8 mouse cellular contexts compared by ENCODE assay signal in genomic region chr17:35236390-35236746, GRCm38 (mm10). TPM values are rescaled to one million over a fixed set of nuclear protein-coding genes. Genes with fewer than 3 reads are reported as not detected.
A peak's percentile ranks its signal among the peaks of the same experiment; 100 is the strongest.
DNase-seq lines count a peak whose midpoint lies in the region; ATAC-seq and TF ChIP-seq lines count a peak whose summit lies in the region.

No protein-coding gene starts in this region.

- no peak overlapping the region for H3K27ac ChIP-seq in embryonic fibroblast, embryonic 13.5 days (ENCODE audit: insufficient read depth, low read length)
- peak overlapping the region; percentile 97 for H3K27ac ChIP-seq in heart, embryonic 10.5 days
- peak overlapping the region; percentile 97 for H3K27ac ChIP-seq in kidney, embryonic 14.5 days (ENCODE audit: low read depth, low read length)
- peak overlapping the region; percentile 94; the same call in 1 of the 2 replicates for H3K27ac ChIP-seq in limb, embryonic 14.5 days (replicated peaks; ENCODE audit: low read depth, low read length)
- H3K27ac ChIP-seq in midbrain, embryonic 16.5 days (ENCODE audit: low read length): peak overlapping the region; percentile 95
- H3K27ac ChIP-seq in spleen, adult 2 months (ENCODE audit: insufficient read depth, low read length): peak overlapping the region; percentile 97

- WGBS in heart, embryonic 10.5 days: under 1% methylated on average over 18 of the region's 18 CpGs
- 2% methylated on average over 18 of the region's 18 CpGs for WGBS in kidney, embryonic 14.5 days
- under 1% methylated on average over 18 of the region's 18 CpGs for WGBS in limb, embryonic 14.5 days
- WGBS in midbrain, embryonic 16.5 days: under 1% methylated on average over 18 of the region's 18 CpGs
- WGBS in spleen, adult 2 months: 3% methylated on average over 18 of the region's 18 CpGs

- H3K36me3 ChIP-seq in heart, embryonic 10.5 days: peaks cover 12% of the 10 kb centered on the region; the same call in 1 of the 2 replicates
- peaks cover under 1% of the 10 kb centered on the region; the same call in 1 of the 2 replicates for H3K36me3 ChIP-seq in kidney, embryonic 14.5 days (ENCODE audit: control insufficient read depth, insufficient read depth, low read length)
- peaks cover 12% of the 10 kb centered on the region; the same call in 1 of the 2 replicates for H3K36me3 ChIP-seq in limb, embryonic 14.5 days (ENCODE audit: control insufficient read depth, insufficient read depth, low read length)
- peaks cover 3% of the 10 kb centered on the region for H3K36me3 ChIP-seq in midbrain, embryonic 16.5 days (ENCODE audit: control insufficient read depth, insufficient read depth, low read length)
- no peaks in the 10 kb centered on the region for H3K36me3 ChIP-seq in spleen, adult 2 months (ENCODE audit: control insufficient read depth, insufficient read depth, low read length)

- H3K9me3 ChIP-seq in heart, embryonic 10.5 days: no peaks in the 10 kb centered on the region
- H3K9me3 ChIP-seq in kidney, embryonic 14.5 days (ENCODE audit: control insufficient read depth, low read length): no peaks in the 10 kb centered on the region
- H3K9me3 ChIP-seq in limb, embryonic 14.5 days (ENCODE audit: control insufficient read depth, low read length): no peaks in the 10 kb centered on the region
- no peaks in the 10 kb centered on the region for H3K9me3 ChIP-seq in midbrain, embryonic 16.5 days (replicated peaks; ENCODE audit: control insufficient read depth, low read length, poor library complexity, severe bottlenecking)

- peak; percentile 99 to 100 for DNase-seq in B cell, adult 2 months
- peak; percentile 97 for DNase-seq in brain, adult 2 months (ENCODE audit: low read depth, low spot score)
- peak; percentile 97 for DNase-seq in heart, embryonic 10.5 days (ENCODE audit: low spot score)
- DNase-seq in limb, embryonic 14.5 days (ENCODE audit: low spot score): peak; percentile 88
- DNase-seq in spleen, adult 2 months (ENCODE audit: low read depth in 1 of 2, low spot score in 2 of 2): peak; percentile 85 to 98

- H3K4me1 ChIP-seq in embryonic fibroblast, embryonic 13.5 days (ENCODE audit: control insufficient read depth, insufficient read depth, low read length): peaks cover 10% of the 10 kb centered on the region
- peaks cover 48% of the 10 kb centered on the region for H3K4me1 ChIP-seq in heart, embryonic 10.5 days
- H3K4me1 ChIP-seq in kidney, embryonic 14.5 days (ENCODE audit: control insufficient read depth, insufficient read depth, low read length): peaks cover 33% of the 10 kb centered on the region
- H3K4me1 ChIP-seq in limb, embryonic 14.5 days (ENCODE audit: control insufficient read depth, insufficient read depth, low read length): peaks cover 29% of the 10 kb centered on the region
- peaks cover 33% of the 10 kb centered on the region for H3K4me1 ChIP-seq in midbrain, embryonic 16.5 days (ENCODE audit: control insufficient read depth, insufficient read depth, low read length)
- peaks cover 14% of the 10 kb centered on the region for H3K4me1 ChIP-seq in spleen, adult 2 months (ENCODE audit: control insufficient read depth, insufficient read depth, insufficient read length)

- TF ChIP-seq CTCF in embryonic fibroblast, embryonic 13.5 days (IDR thresholded peaks at IDR 0.05; ENCODE audit: borderline replicate concordance, insufficient read depth, low read length): peak; percentile 88
- TF ChIP-seq CTCF in spleen, adult 2 months (IDR thresholded peaks at IDR 0.05; ENCODE audit: extremely low read depth, insufficient read depth, insufficient read length, insufficient replicate concordance): peak; percentile 99

- peak overlapping the region; percentile 74 for H3K4me3 ChIP-seq in embryonic fibroblast, embryonic 13.5 days (ENCODE audit: insufficient read depth, low read length)
- peak overlapping the region; percentile 79 for H3K4me3 ChIP-seq in heart, embryonic 10.5 days
- peak overlapping the region; percentile 62 for H3K4me3 ChIP-seq in kidney, embryonic 14.5 days (ENCODE audit: low read length)
- H3K4me3 ChIP-seq in limb, embryonic 14.5 days (replicated peaks; ENCODE audit: low read length): peak overlapping the region; percentile 62
- H3K4me3 ChIP-seq in midbrain, embryonic 16.5 days (ENCODE audit: low read depth, low read length): peak overlapping the region; percentile 47
- H3K4me3 ChIP-seq in spleen, adult 2 months (ENCODE audit: extremely low read depth, insufficient read depth, insufficient read length): peak overlapping the region; percentile 60

- peak overlapping the region; percentile 82 for H3K9ac ChIP-seq in kidney, embryonic 14.5 days (ENCODE audit: low read depth, low read length)
- peak overlapping the region; percentile 84; the same call in 1 of the 2 replicates for H3K9ac ChIP-seq in limb, embryonic 14.5 days (ENCODE audit: low read depth, low read length, severe bottlenecking)
- H3K9ac ChIP-seq in midbrain, embryonic 16.5 days (ENCODE audit: low read depth, low read length): peak overlapping the region; percentile 84

- no peaks in the 10 kb centered on the region for H3K27me3 ChIP-seq in heart, embryonic 10.5 days (ENCODE audit: insufficient read depth, poor library complexity, severe bottlenecking)
- H3K27me3 ChIP-seq in kidney, embryonic 14.5 days (ENCODE audit: control insufficient read depth, insufficient read depth, low read length): no peaks in the 10 kb centered on the region
- H3K27me3 ChIP-seq in limb, embryonic 14.5 days (ENCODE audit: control insufficient read depth, insufficient read depth, low read length): no peaks in the 10 kb centered on the region
- H3K27me3 ChIP-seq in midbrain, embryonic 16.5 days (ENCODE audit: control insufficient read depth, insufficient read depth, low read depth, low read length): no peaks in the 10 kb centered on the region
- no peaks in the 10 kb centered on the region for H3K27me3 ChIP-seq in spleen, adult 2 months (ENCODE audit: control insufficient read depth, insufficient read depth, low read length)

- H3K4me2 ChIP-seq in kidney, embryonic 14.5 days (replicated peaks; ENCODE audit: low read depth, low read length): peak overlapping the region; percentile 79
- H3K4me2 ChIP-seq in limb, embryonic 14.5 days (replicated peaks; ENCODE audit: low read depth, low read length, severe bottlenecking): peak overlapping the region; percentile 91
- H3K4me2 ChIP-seq in midbrain, embryonic 16.5 days (ENCODE audit: low read length): peak overlapping the region; percentile 97

- ATAC-seq in kidney, embryonic 14.5 days (ENCODE audit: low FRiP score, low TSS enrichment): peak; percentile 66
- ATAC-seq in limb, embryonic 14.5 days (ENCODE audit: low FRiP score, low read depth): peak; percentile 42
- ATAC-seq in midbrain, embryonic 16.5 days: peak; percentile 86

- TF ChIP-seq POLR2A in embryonic fibroblast, embryonic 13.5 days (IDR thresholded peaks at IDR 0.05; ENCODE audit: low read depth, low read length): 0 out of 2 replicates have a peak, but pooled peaks have one; percentile 28
- no peak for TF ChIP-seq POLR2A in limb, embryonic 14.5 days (IDR thresholded peaks at IDR 0.05; ENCODE audit: borderline replicate concordance, extremely low read depth, insufficient read depth, insufficient read length)
- no peak for TF ChIP-seq POLR2A in spleen, adult 2 months (IDR thresholded peaks at IDR 0.05; ENCODE audit: low read depth, low read length)

RNA-seq across cellular contexts. Expression of gene Nfkbil1, which starts 0.8 kb away (rescaled TPM):
- 7.9 and 10.1 TPM in 2 replicates for polyA plus RNA-seq in embryonic fibroblast, embryonic 13.5 days (2011; ENCODE audit: insufficient read length, low read depth, missing spikeins)
- polyA plus RNA-seq in heart, embryonic 10.5 days (2016; fragmentation: Nextera tagmentation; extraction: Ambion mirVana): 8.4 and 10.4 TPM in 2 replicates
- 3.3 and 6.0 TPM in 2 replicates for polyA plus RNA-seq in kidney, embryonic 14.5 days (2014; fragmentation: Nextera tagmentation; extraction: Ambion mirVana)
- 17.0 and 19.6 TPM in 2 replicates for polyA plus RNA-seq in limb, embryonic 14.5 days (2012; rRNA removed)
- polyA plus RNA-seq in limb, embryonic 14.5 days (2014; fragmentation: Nextera tagmentation; extraction: Ambion mirVana): 4.9 and 5.9 TPM in 2 replicates
- 9.2 and 9.4 TPM in 2 replicates for polyA plus RNA-seq in midbrain, embryonic 16.5 days (2015; fragmentation: Nextera tagmentation; extraction: Ambion mirVana)
- 16.9 and 29.1 TPM in 2 replicates for polyA plus RNA-seq in spleen, adult 2 months (2012; rRNA removed)

RNA-seq across cellular contexts. Expression of gene Atp6v1g2, which starts 2.9 kb away (rescaled TPM):
- polyA plus RNA-seq in embryonic fibroblast, embryonic 13.5 days (2011; ENCODE audit: insufficient read length, low read depth, missing spikeins): 2.0 and 3.7 TPM in 2 replicates
- 6.5 and 10.1 TPM in 2 replicates for polyA plus RNA-seq in heart, embryonic 10.5 days (2016; fragmentation: Nextera tagmentation; extraction: Ambion mirVana)
- 5.3 and 6.4 TPM in 2 replicates for polyA plus RNA-seq in kidney, embryonic 14.5 days (2014; fragmentation: Nextera tagmentation; extraction: Ambion mirVana)
- 11.2 and 12.0 TPM in 2 replicates for polyA plus RNA-seq in limb, embryonic 14.5 days (2012; rRNA removed)
- 3.6 and 4.9 TPM in 2 replicates for polyA plus RNA-seq in limb, embryonic 14.5 days (2014; fragmentation: Nextera tagmentation; extraction: Ambion mirVana)
- 111 and 139 TPM in 2 replicates for polyA plus RNA-seq in midbrain, embryonic 16.5 days (2015; fragmentation: Nextera tagmentation; extraction: Ambion mirVana)
- polyA plus RNA-seq in spleen, adult 2 months (2012; rRNA removed): 5.0 TPM in 2 replicates

RNA-seq across cellular contexts. Expression of gene Ddx39b, which starts 5.2 kb away (rescaled TPM):
- polyA plus RNA-seq in embryonic fibroblast, embryonic 13.5 days (2011; ENCODE audit: insufficient read length, low read depth, missing spikeins): 182 and 227 TPM in 2 replicates
- polyA plus RNA-seq in heart, embryonic 10.5 days (2016; fragmentation: Nextera tagmentation; extraction: Ambion mirVana): 367 and 489 TPM in 2 replicates
- 525 and 616 TPM in 2 replicates for polyA plus RNA-seq in kidney, embryonic 14.5 days (2014; fragmentation: Nextera tagmentation; extraction: Ambion mirVana)
- 877 and 1,003 TPM in 2 replicates for polyA plus RNA-seq in limb, embryonic 14.5 days (2012; rRNA removed)
- polyA plus RNA-seq in limb, embryonic 14.5 days (2014; fragmentation: Nextera tagmentation; extraction: Ambion mirVana): 416 and 445 TPM in 2 replicates
- 339 and 357 TPM in 2 replicates for polyA plus RNA-seq in midbrain, embryonic 16.5 days (2015; fragmentation: Nextera tagmentation; extraction: Ambion mirVana)
- 284 and 323 TPM in 2 replicates for polyA plus RNA-seq in spleen, adult 2 months (2012; rRNA removed)

RNA-seq across cellular contexts. Expression of gene Gm16181, which starts 15.7 kb away (rescaled TPM):
- polyA plus RNA-seq in embryonic fibroblast, embryonic 13.5 days (2011; ENCODE audit: insufficient read length, low read depth, missing spikeins): not detected in 2 replicates
- polyA plus RNA-seq in heart, embryonic 10.5 days (2016; fragmentation: Nextera tagmentation; extraction: Ambion mirVana): 0.30 TPM in 1 of 2 replicates, not detected in the other
- 0.89 TPM in 1 of 2 replicates, not detected in the other for polyA plus RNA-seq in kidney, embryonic 14.5 days (2014; fragmentation: Nextera tagmentation; extraction: Ambion mirVana)
- polyA plus RNA-seq in limb, embryonic 14.5 days (2012; rRNA removed): 0.26 TPM in 1 of 2 replicates, not detected in the other
- polyA plus RNA-seq in limb, embryonic 14.5 days (2014; fragmentation: Nextera tagmentation; extraction: Ambion mirVana): not detected in 2 replicates
- 0.38 and 0.57 TPM in 2 replicates for polyA plus RNA-seq in midbrain, embryonic 16.5 days (2015; fragmentation: Nextera tagmentation; extraction: Ambion mirVana)
- polyA plus RNA-seq in spleen, adult 2 months (2012; rRNA removed): 0.34 TPM in 1 of 2 replicates, not detected in the other

RNA-seq across cellular contexts. Expression of gene H2-D1, which starts 26.2 kb away (rescaled TPM):
- 98.1 and 108 TPM in 2 replicates for polyA plus RNA-seq in embryonic fibroblast, embryonic 13.5 days (2011; ENCODE audit: insufficient read length, low read depth, missing spikeins)
- polyA plus RNA-seq in heart, embryonic 10.5 days (2016; fragmentation: Nextera tagmentation; extraction: Ambion mirVana): 22.5 and 25.0 TPM in 2 replicates
- polyA plus RNA-seq in kidney, embryonic 14.5 days (2014; fragmentation: Nextera tagmentation; extraction: Ambion mirVana): 38.3 and 42.8 TPM in 2 replicates
- polyA plus RNA-seq in limb, embryonic 14.5 days (2012; rRNA removed): 26.0 and 27.2 TPM in 2 replicates
- polyA plus RNA-seq in limb, embryonic 14.5 days (2014; fragmentation: Nextera tagmentation; extraction: Ambion mirVana): 49.3 and 53.9 TPM in 2 replicates
- 82.5 and 109 TPM in 2 replicates for polyA plus RNA-seq in midbrain, embryonic 16.5 days (2015; fragmentation: Nextera tagmentation; extraction: Ambion mirVana)
- 1,148 and 1,488 TPM in 2 replicates for polyA plus RNA-seq in spleen, adult 2 months (2012; rRNA removed)
